Mouse (Mus musculus): ENCODE measurements around the gene Trim52.
"Not testable (repeated sequence)": the region's sequence is repeated elsewhere in the genome, so short reads cannot be mapped to it uniquely, and the experiment has no call there.

The Trim52 gene

DNA sequence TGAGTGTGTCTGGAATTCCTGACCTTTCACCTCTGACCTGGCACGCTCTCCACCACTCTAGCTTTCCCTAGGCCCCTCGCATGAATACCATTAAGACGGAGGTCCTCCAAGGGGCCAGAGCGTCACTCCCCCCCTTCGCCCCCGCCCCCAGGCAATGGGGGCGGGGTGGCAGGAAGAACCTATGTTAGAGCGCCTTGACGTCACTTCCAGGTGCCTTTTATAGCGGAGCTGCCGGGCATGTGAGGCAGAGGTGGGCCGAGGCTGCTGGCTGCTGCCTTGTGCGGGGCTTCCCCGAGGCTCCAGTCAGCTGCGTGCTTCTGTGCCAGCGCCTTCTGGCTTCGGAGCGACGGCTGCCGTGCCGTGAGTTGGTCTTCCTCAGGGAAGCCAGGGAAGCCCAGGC, at the start of gene Trim52:
Trim52 (plus strand) TSS at position 219 of the 400 bp plus-strand sequence.
- in situ Hi-C loops (cut with MboI; ENCODE audit: low pct_unique_long_range_greater_than_20kb in 1 of 2, low sequenced_read_pairs in 2 of 2, unreplicated experiment in 1 of 2), result no loop called here

DNA sequence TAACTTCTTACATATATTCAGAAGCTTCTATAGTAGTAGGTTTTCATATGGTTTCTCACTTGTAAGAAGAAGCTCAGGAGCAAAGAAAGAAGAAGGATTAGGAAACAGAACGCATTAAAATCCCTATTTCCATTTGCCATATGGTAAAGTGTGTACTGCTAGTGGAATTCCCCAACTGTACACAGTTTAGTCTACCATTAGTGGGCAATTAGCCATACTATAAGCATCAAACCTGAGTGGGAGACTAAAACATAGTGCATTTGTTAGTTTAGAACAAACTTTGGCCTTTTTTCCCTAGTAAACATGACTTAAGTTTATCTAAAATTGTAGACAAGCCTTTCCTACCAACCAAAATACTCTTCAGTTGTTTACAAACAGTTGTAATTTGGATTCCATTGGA, 33.4 kb upstream of the Trim52 start:
- in situ Hi-C loops (cut with MboI; ENCODE audit: low pct_unique_long_range_greater_than_20kb in 1 of 2, low sequenced_read_pairs in 2 of 2, unreplicated experiment in 1 of 2), result no loop called here

DNA sequence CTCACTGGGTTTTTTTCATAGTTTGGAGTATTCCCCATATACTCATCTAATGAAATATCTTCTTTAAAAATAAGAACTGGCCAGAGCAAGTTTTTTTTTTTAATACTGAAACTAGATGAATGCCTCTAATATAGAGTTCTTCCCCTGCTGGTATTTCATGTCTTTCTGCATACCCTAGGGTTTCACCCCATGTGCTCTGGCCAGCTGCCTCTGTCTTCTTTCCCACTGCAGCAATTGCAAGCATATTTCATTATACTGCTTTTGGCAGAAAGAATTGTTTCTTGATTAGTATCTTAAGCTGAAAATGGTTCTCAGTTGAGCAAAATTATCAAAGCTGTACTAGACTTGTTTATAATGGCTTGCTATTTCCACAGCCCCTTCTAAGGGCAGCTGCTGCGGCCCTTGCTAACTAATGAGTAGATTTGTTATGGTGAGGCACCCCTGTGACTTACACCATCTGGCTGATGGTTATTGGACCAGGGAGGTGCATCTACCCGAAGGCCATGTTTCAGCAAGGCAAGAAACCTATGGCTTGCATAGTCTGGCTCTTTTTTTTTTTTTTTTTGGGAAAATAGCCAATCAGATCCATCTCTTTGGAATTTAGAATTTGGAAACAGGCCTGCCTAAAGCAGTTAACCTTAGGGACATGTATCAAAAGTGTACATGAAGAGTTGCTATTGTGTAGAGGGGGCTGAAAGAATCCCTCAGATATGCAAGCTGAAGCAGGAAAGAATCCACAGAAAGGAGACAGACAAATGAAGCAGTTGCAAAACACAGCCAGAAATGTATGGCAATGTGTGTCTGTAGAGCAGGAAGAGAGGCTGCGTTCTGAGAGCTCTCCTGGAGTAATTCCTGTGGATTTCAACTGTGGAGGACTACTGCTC, 30.6 kb upstream of the Trim52 start:
- in situ Hi-C loops (cut with MboI; ENCODE audit: low pct_unique_long_range_greater_than_20kb in 1 of 2, low sequenced_read_pairs in 2 of 2, unreplicated experiment in 1 of 2), result no loop called here

DNA sequence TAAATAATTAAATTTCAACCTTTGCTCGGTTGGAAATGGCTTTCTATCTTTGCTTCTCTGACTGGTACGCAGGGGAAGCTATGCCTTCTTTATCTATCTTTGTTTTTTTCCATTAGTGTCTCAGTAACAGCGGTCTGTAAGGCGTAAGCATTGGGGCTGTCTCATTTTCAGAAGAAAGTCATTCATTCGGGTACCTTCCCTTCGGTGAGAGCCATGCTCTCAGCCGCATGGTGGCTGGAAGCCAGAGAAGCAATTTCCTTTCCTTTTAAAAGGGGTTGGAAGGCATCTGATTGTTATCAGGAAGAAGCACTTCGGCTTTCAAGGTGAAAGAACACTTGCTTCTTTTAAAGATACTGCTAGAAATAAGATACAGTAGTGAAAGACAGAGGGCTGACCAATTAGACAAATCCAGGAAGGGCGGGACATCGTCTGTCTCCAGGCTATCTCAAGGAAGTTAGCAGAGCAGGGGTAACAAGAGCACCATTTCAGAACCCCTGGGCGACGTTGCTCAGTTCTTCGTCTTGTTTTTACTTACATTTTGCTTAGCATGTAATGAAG, 17.4 kb upstream of the Trim52 start:
- in situ Hi-C loops (cut with MboI; ENCODE audit: low pct_unique_long_range_greater_than_20kb in 1 of 2, low sequenced_read_pairs in 2 of 2, unreplicated experiment in 1 of 2), result no loop called here

DNA sequence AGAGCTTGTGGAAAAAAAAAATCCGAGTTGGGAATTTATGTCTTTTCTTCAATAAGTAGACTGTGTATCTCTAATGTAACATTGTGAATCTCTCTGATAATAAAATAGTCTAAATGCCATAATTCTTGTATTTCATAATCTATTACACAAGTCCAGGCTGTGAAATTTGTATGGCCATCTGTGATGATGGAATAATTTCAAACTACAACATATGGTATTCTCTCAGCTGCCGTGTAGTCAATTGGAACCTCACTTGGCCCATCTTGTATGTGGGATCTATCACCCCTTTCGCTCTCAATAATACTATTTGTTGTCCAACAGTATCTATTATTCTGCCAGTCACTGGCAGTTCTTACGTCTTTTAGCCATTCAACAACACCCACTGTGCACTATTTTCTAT, 9.2 kb upstream of the Trim52 start:
- in situ Hi-C loops (cut with MboI; ENCODE audit: low pct_unique_long_range_greater_than_20kb in 1 of 2, low sequenced_read_pairs in 2 of 2, unreplicated experiment in 1 of 2), result no loop called here

DNA sequence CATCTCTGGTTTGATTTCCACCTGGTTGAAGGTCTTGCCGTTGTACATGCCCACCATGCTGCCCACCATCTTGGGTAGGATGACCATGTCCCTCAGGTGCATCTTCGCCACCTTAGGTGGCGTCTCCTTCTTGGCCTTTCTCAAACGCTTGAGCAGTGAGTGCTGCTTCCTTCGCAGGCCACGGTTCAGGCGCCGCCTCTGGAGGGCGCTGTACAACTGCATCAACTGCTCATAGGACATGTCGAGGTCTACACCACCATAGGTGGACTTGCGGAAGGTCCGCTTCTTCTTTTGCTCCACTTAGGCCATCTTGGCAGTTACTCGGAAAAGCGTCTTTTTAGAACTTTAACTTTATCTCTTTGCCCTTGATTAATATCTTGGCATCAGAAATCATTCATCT, 5.1 kb upstream of the Trim52 start:
- in situ Hi-C loops (cut with MboI; ENCODE audit: low pct_unique_long_range_greater_than_20kb in 1 of 2, low sequenced_read_pairs in 2 of 2, unreplicated experiment in 1 of 2), result no loop called here

GRCm38 (mm10) chr14:106106425-106106824, 427 bp downstream of the Trim52 start:
- in situ Hi-C loops (cut with MboI; ENCODE audit: low pct_unique_long_range_greater_than_20kb in 1 of 2, low sequenced_read_pairs in 2 of 2, unreplicated experiment in 1 of 2), result no loop called here

DNA sequence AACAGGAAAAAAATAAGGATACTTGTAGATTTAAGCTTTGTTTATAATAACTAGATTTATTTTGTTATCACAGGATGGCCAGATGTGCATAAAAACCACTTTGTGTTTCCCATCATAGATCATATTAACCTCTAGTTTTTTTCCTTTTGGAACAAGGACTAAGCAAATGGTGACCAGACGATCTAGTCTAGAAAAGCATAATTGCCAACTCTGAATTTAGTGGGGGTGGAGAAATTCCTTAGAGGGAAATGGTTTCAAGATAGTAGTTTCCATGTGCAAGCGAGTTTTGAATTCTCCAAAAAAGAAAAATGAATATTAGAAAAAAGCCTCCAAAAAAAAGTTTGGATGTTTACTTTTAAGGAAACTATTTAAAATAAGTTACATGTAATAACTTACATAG, 13.4 kb downstream of the Trim52 start:
- in situ Hi-C loops (cut with MboI; ENCODE audit: low pct_unique_long_range_greater_than_20kb in 1 of 2, low sequenced_read_pairs in 2 of 2, unreplicated experiment in 1 of 2), result no loop called here

DNA sequence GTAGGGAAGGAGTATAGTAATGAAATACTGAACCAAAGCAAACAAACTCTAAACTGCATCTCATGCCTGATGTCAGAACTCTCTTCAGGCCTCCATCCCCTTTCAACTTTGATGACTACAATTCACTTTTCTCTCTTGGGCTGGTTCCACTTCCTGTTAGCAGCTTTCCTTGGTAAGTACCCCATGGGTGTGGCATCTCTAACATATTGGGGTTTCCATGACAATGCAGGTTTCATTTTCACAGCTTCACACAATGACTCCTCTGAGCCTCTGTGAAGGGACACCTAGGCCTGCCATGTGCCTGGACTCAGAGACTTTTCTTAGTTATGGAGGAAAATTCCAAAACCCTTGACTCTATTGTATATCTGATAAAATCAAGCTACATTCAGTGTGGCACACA, 30.3 kb downstream of the Trim52 start:
- in situ Hi-C loops (cut with MboI; ENCODE audit: low pct_unique_long_range_greater_than_20kb in 1 of 2, low sequenced_read_pairs in 2 of 2, unreplicated experiment in 1 of 2), result no loop called here

DNA sequence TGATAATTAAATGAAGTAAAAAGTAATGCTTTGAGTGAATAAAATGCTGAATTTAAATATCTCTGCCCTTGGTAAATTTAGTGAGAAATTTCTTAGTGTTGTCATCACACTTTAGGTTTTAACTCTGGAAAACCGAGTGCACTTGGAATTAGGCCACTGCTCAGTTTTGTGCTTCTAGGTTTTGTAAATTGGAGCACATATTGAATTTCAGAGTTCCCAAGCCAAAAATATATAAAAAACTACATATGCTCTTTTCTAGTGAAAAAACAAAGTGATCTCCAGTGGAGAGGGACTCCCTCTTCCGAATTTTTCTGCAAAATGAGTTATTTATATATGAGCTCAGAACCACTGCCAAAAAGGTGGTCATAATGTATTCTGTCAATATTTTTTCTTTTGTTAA, 45.2 kb downstream of the Trim52 start:
- in situ Hi-C loops (cut with MboI; ENCODE audit: low pct_unique_long_range_greater_than_20kb in 1 of 2, low sequenced_read_pairs in 2 of 2, unreplicated experiment in 1 of 2), result no loop called here

DNA sequence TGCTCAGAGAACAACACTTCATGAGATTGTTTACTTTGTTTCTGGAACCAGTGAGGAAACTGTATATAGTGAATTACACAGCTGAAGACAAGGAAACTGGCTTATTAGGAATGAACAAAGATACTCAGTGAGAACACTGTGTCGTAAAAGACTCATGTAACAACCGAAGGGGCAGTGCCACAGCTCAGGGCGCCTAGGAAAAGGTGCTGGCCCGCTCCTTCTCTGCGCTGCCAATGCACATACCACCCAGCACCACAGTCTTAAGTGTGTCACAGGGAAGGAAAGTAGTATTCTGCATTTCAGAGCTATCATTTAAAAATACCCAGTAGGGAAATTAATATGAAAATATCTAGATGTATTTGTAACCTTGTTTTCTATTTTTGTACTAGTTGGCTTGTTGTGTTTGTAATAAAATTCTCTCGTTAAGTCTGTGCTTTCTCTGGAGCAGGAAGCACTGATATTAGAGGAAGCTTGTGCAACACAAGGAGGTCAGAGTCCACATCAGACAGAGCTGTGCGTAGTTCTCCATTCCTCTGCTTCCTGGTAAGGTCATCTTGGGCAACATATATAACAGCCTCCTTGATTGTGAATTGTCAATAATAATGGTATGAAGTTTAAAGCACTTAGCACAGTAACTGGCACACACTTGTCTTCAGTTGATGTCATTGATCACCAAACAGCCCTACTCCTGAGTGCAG, 49.0 kb downstream of the Trim52 start:
- in situ Hi-C loops (cut with MboI; ENCODE audit: low pct_unique_long_range_greater_than_20kb in 1 of 2, low sequenced_read_pairs in 2 of 2, unreplicated experiment in 1 of 2), result no loop called here

GRCm38 (mm10) chr14:106156533-106156932, 50.5 kb downstream of the Trim52 start:
- in situ Hi-C loops (cut with MboI; ENCODE audit: low pct_unique_long_range_greater_than_20kb in 1 of 2, low sequenced_read_pairs in 2 of 2, unreplicated experiment in 1 of 2), result no loop called here

- in situ Hi-C loops (cut with MboI; ENCODE audit: low pct_unique_long_range_greater_than_20kb in 1 of 2, low sequenced_read_pairs in 2 of 2, unreplicated experiment in 1 of 2), result no loop called here
These were observed 56.3 kb downstream of the Trim52 start for GRCm38 (mm10) chr14:106162331-106162730.

GRCm38 (mm10) chr14:106163196-106163595, 57.2 kb downstream of the Trim52 start:
- in situ Hi-C loops (cut with MboI; ENCODE audit: low pct_unique_long_range_greater_than_20kb in 1 of 2, low sequenced_read_pairs in 2 of 2, unreplicated experiment in 1 of 2), result no loop called here

- in situ Hi-C loops (cut with MboI; ENCODE audit: low pct_unique_long_range_greater_than_20kb in 1 of 2, low sequenced_read_pairs in 2 of 2, unreplicated experiment in 1 of 2), result not testable (repeated sequence)
These were observed 57.9 kb downstream of the Trim52 start for GRCm38 (mm10) chr14:106163933-106164332.

GRCm38 (mm10) chr14:106176879-106177278, 70.9 kb downstream of the Trim52 start:
- in situ Hi-C loops (cut with MboI; ENCODE audit: low pct_unique_long_range_greater_than_20kb in 1 of 2, low sequenced_read_pairs in 2 of 2, unreplicated experiment in 1 of 2), result no loop called here

- in situ Hi-C loops (cut with MboI; ENCODE audit: low pct_unique_long_range_greater_than_20kb in 1 of 2, low sequenced_read_pairs in 2 of 2, unreplicated experiment in 1 of 2), result no loop called here
These were observed 72.2 kb downstream of the Trim52 start for GRCm38 (mm10) chr14:106178245-106178644.

DNA sequence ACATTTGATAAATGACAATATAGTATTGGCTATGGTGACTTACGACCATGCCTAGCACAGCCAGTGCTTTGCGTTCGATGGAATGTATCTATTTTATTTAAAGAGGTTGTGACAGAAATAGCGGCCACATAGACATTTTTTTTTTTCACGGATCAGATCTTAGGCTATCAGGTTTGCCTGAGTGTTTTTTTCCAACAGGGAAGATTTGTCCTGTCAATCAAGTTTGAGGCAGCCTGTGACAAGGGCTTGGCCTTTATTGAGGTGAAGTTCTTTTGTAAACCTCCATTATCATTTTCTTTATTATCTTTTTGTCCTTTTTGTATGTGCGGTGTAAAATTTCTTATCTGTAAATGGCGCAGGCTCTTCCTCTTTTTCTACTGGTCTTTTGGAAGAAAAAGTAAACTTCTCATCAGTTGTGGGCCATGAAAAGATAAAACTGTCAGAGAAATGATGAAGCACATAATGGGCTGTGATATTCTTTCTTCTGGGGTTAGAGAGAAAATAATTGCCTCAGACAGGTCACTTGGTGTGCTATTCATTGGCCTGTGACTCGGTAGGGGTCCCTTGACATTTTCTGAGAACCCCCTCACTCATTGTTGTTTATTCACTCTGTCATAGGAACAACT, 73.2 kb downstream of the Trim52 start:
- in situ Hi-C loops (cut with MboI; ENCODE audit: low pct_unique_long_range_greater_than_20kb in 1 of 2, low sequenced_read_pairs in 2 of 2, unreplicated experiment in 1 of 2), result no loop called here

GRCm38 (mm10) chr14:106179728-106180125, 73.7 kb downstream of the Trim52 start:
- in situ Hi-C loops (cut with MboI; ENCODE audit: low pct_unique_long_range_greater_than_20kb in 1 of 2, low sequenced_read_pairs in 2 of 2, unreplicated experiment in 1 of 2), result no loop called here

Measured in mouse embryonic stem cell (cell line).